Mouse (Mus musculus) right cerebral cortex, postnatal 14 days (tissue): ENCODE data around the gene Rasl12.

Experiments used
- DNase-seq: peaks from one replicate; pipeline ENCODE4 v3.0.0; 2022

Gene Rasl12

GRCm38 (mm10) chr9:65398279-65398678 is at the start of gene Rasl12:
TSS of gene Rasl12 (plus strand) at chr9:65398506.
- DNase-seq, result peak; percentile 54

GRCm38 (mm10) chr9:65353251-65353650 is 45.1 kb upstream of the Rasl12 start:
- no peak for DNase-seq

GRCm38 (mm10) chr9:65356561-65356960 is 41.7 kb upstream of the Rasl12 start:
- DNase-seq, result no peak

- DNase-seq, result no peak
Observed at GRCm38 (mm10) chr9:65356971-65357370, 41.3 kb upstream of the Rasl12 start.

- DNase-seq, result no peak
Observed at GRCm38 (mm10) chr9:65358956-65359480, 39.3 kb upstream of the Rasl12 start.

GRCm38 (mm10) chr9:65360641-65361448 is 37.5 kb upstream of the Rasl12 start, which contains the start of gene Ubap1l:
TSS of gene Ubap1l (plus strand) at chr9:65361041.
- no peak for DNase-seq

- no peak for DNase-seq
Observed at GRCm38 (mm10) chr9:65363684-65364083, 34.6 kb upstream of the Rasl12 start.

- no peak for DNase-seq
Observed at GRCm38 (mm10) chr9:65365721-65366120, 32.6 kb upstream of the Rasl12 start.

GRCm38 (mm10) chr9:65371756-65372155 is 26.6 kb upstream of the Rasl12 start:
- no peak for DNase-seq

GRCm38 (mm10) chr9:65372449-65372848 is 25.9 kb upstream of the Rasl12 start:
- peak; percentile 46 for DNase-seq

- DNase-seq, result no peak
Observed at GRCm38 (mm10) chr9:65374468-65375162, 23.7 kb upstream of the Rasl12 start.

GRCm38 (mm10) chr9:65375163-65375934 is 23.0 kb upstream of the Rasl12 start:
- peak; percentile 64 for DNase-seq

- DNase-seq, result no peak
Observed at GRCm38 (mm10) chr9:65381017-65381590, 17.2 kb upstream of the Rasl12 start.

- no peak for DNase-seq
Observed at GRCm38 (mm10) chr9:65382031-65382750, 16.1 kb upstream of the Rasl12 start.

- DNase-seq, result no peak
Observed at GRCm38 (mm10) chr9:65382751-65383097, 15.6 kb upstream of the Rasl12 start.

GRCm38 (mm10) chr9:65384276-65384675 is 14.0 kb upstream of the Rasl12 start:
- no peak for DNase-seq

- no peak for DNase-seq
Observed at GRCm38 (mm10) chr9:65386373-65387140, 11.7 kb upstream of the Rasl12 start.

- DNase-seq, result peak; percentile 30
Observed at GRCm38 (mm10) chr9:65390752-65391612, 7.3 kb upstream of the Rasl12 start.

- no peak for DNase-seq
Observed at GRCm38 (mm10) chr9:65391613-65391964, 6.7 kb upstream of the Rasl12 start, which contains the start of gene Kbtbd13. TSS of gene Kbtbd13 (minus strand) at chr9:65391652.

GRCm38 (mm10) chr9:65392638-65393364 is 5.5 kb upstream of the Rasl12 start:
- peak; percentile 68 for DNase-seq
